Mouse (Mus musculus): ENCODE data around the gene Bcl6b.

GRCm38 (mm10) chr11:70191188-70191587 lies 38.4 kb downstream of the Bcl6b start:
- no peak for TF ChIP-seq POLR2A (IDR thresholded peaks at IDR 0.05; ENCODE audit: borderline replicate concordance, low read depth, low read length)
- TF ChIP-seq CTCF (IDR thresholded peaks at IDR 0.05; ENCODE audit: low read depth, low read length): no peak
